Mouse (Mus musculus): ENCODE data around the gene Flnb. TPM values are rescaled to one million over a fixed set of nuclear protein-coding genes. Genes with fewer than 3 reads are reported as not detected.
A peak's percentile ranks its signal among the peaks of the same experiment; 100 is the strongest.

The Flnb gene
- total and polyA plus RNA-seq, 3 experiments = 29.5 to 74.0 (median 61.6) TPM

- DNase-seq (ENCODE audit: extremely low read depth) = no peak
- in situ Hi-C loops (cut with MboI; ENCODE audit: low pct_ligation_motif_present, low pct_unique_long_range_greater_than_20kb, low sequenced_read_pairs) = loop anchor here (5.0 to 10.0 kb wide), 4 partner anchors 39 to 372 kb away; partner anchors contain the start of genes Abhd6 and Flnb
- Histone ChIP-seq H3K27ac (ENCODE audit: insufficient read depth, low read depth) (no peak overlapping the region), H3K9me3 (replicated peaks; ENCODE audit: low read length) (no peaks in the 10 kb centered on the region), H3K36me3 (replicated peaks in 1 of 2; ENCODE audit: control insufficient read depth in 1 of 2, insufficient read depth in 1 of 2, low read length in 1 of 2) (peaks cover 10 to 31% of the 10 kb centered on the region in 2 experiments), H3K27me3 (replicated peaks) (no peaks in the 10 kb centered on the region), H3K79me2 (replicated peaks; ENCODE audit: control insufficient read depth, extremely low read depth, insufficient read depth, poor library complexity, severe bottlenecking) (no peaks in the 10 kb centered on the region), H3K4me3 (replicated peaks in 1 of 3; ENCODE audit: low read depth in 2 of 3, low read length in 2 of 3, poor library complexity in 1 of 3) (no peak overlapping the region), H3K4me1 (ENCODE audit: control insufficient read depth in 1 of 2, insufficient read depth in 2 of 2) (peaks cover 12 to 41% of the 10 kb centered on the region in 2 experiments), H3K9ac (ENCODE audit: insufficient read depth, low read depth) (no peak overlapping the region), H3K4me2 (ENCODE audit: insufficient read depth, low read depth, poor library complexity, severe bottlenecking) (no peak overlapping the region)
- dilution Hi-C loops (cut with MboI; ENCODE audit: extremely low pct_ligation_motif_present, extremely low pct_unique_long_range_greater_than_20kb, low sequenced_read_pairs) = no loop called here
- no peak for TF ChIP-seq JUN (IDR thresholded peaks at IDR 0.05; ENCODE audit: insufficient read depth, low read depth, low read length)
- no peak for TF ChIP-seq JUND (conservative IDR thresholded peaks at IDR 0.05; ENCODE audit: low read depth, low read length)
- TF ChIP-seq PAX5 (IDR thresholded peaks at IDR 0.05; ENCODE audit: low read length) = no peak
- TF ChIP-seq CTCF (conservative IDR thresholded peaks at IDR 0.05 in 1 of 2, IDR thresholded peaks at IDR 0.05 in 1 of 2; ENCODE audit: low read depth in 2 of 2, low read length in 2 of 2) = no peak
- no peak for TF ChIP-seq MYC (IDR thresholded peaks at IDR 0.05; ENCODE audit: low read depth, low read length)
- no peak for TF ChIP-seq RAD21 (IDR thresholded peaks at IDR 0.05; ENCODE audit: low read depth, low read length)
- no peak for TF ChIP-seq ZKSCAN1 (IDR thresholded peaks at IDR 0.05; ENCODE audit: borderline replicate concordance, low read depth, low read length)
- TF ChIP-seq TCF12 (IDR thresholded peaks at IDR 0.05; ENCODE audit: low read depth, low read length) = no peak
Observed at GRCm38 (mm10) chr14:7963160-7963559, 145.4 kb downstream of the Flnb start.

DNA sequence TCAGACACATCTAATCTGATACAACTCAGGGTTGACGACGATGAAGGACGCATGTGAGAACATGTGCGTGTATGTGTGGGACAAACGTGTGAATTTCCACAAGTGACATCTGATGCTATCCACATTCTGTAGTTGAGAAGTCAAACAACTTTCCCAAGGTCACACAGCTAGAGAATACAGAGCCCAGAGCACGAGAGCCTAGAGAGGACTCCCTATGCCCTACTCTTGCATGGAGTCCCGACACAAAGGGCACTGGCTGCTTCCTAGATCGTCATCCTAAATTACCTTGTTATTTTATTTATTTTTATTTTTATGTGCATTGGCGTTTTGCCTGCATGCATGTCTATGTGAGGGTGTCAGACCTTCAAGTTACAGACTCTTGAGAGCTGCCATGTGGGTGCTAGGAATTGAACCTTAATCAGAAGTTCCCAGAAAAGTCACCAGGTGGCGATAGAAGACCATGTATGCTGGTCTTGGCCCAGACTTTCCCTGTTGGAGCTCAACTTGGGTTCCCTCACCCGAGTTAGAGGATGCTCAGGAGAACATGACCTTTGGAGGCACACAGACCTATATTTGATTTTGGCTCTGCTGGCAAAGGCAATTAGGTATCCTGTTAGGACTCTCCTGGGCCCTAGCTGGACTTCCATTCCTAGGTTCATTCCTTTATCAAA lies 146.6 kb downstream of the Flnb start:
- peaks cover 10 to 39% of the 10 kb centered on the region in 2 experiments for H3K36me3 ChIP-seq (replicated peaks in 1 of 2; ENCODE audit: control insufficient read depth in 1 of 2, insufficient read depth in 1 of 2, low read length in 1 of 2)
- H3K79me2 ChIP-seq (replicated peaks; ENCODE audit: control insufficient read depth, extremely low read depth, insufficient read depth, poor library complexity, severe bottlenecking) = no peaks in the 10 kb centered on the region
- no peak overlapping the region for H3K27ac ChIP-seq (ENCODE audit: insufficient read depth, low read depth)
- DNase-seq (ENCODE audit: extremely low read depth) = peak; percentile 86
- no peak overlapping the region for H3K9ac ChIP-seq (ENCODE audit: insufficient read depth, low read depth)
- peaks cover 7 to 29% of the 10 kb centered on the region in 2 experiments for H3K4me1 ChIP-seq (ENCODE audit: control insufficient read depth in 1 of 2, insufficient read depth in 2 of 2)
- in situ Hi-C loops (cut with MboI; ENCODE audit: low pct_ligation_motif_present, low pct_unique_long_range_greater_than_20kb, low sequenced_read_pairs) = loop anchor here (5.0 to 10.0 kb wide), 4 partner anchors 38 to 370 kb away; partner anchors contain the start of genes Abhd6 and Flnb
- dilution Hi-C loops (cut with MboI; ENCODE audit: extremely low pct_ligation_motif_present, extremely low pct_unique_long_range_greater_than_20kb, low sequenced_read_pairs) = no loop called here
- H3K9me3 ChIP-seq (replicated peaks; ENCODE audit: low read length) = no peaks in the 10 kb centered on the region
- no peaks in the 10 kb centered on the region for H3K27me3 ChIP-seq (replicated peaks)
- H3K4me3 ChIP-seq (replicated peaks in 1 of 3; ENCODE audit: low read depth in 2 of 3, low read length in 2 of 3, poor library complexity in 1 of 3) = no peak overlapping the region
- TF ChIP-seq ELF1 (IDR thresholded peaks at IDR 0.05; ENCODE audit: low read depth, low read length) (no peak), SIN3A (IDR thresholded peaks at IDR 0.05; ENCODE audit: low read length) (0 out of 2 replicates have a peak, but pooled peaks have one; percentile 38), CHD1 (IDR thresholded peaks at IDR 0.05; ENCODE audit: low read depth, low read length) (no peak), SMC3 (IDR thresholded peaks at IDR 0.05; ENCODE audit: low read depth, low read length) (peak; percentile 99), ZC3H11A (IDR thresholded peaks at IDR 0.05; ENCODE audit: low read depth, low read length) (peak; percentile 97), RAD21 (IDR thresholded peaks at IDR 0.05; ENCODE audit: low read depth, low read length) (peak; percentile 100), PAX5 (IDR thresholded peaks at IDR 0.05; ENCODE audit: low read length) (no peak), HCFC1 (IDR thresholded peaks at IDR 0.05; ENCODE audit: low read depth, low read length) (no peak), IRF4 (IDR thresholded peaks at IDR 0.05; ENCODE audit: low read depth, low read length) (no peak), E2F4 (IDR thresholded peaks at IDR 0.05; ENCODE audit: insufficient replicate concordance, low read depth, low read length) (no peak), ETS1 (conservative IDR thresholded peaks at IDR 0.05; ENCODE audit: low read depth, low read length) (no peak), ZNF384 (IDR thresholded peaks at IDR 0.05; ENCODE audit: low read depth, low read length) (peak; percentile 16; the same call in 1 of the 2 replicates), USF2 (conservative IDR thresholded peaks at IDR 0.05; ENCODE audit: low read depth, low read length) (no peak), CHD2 (IDR thresholded peaks at IDR 0.05; ENCODE audit: low read length) (no peak), MAZ (IDR thresholded peaks at IDR 0.05; ENCODE audit: low read depth, low read length) (no peak), EP300 (IDR thresholded peaks at IDR 0.05; ENCODE audit: low read length) (no peak), UBTF (IDR thresholded peaks at IDR 0.05; ENCODE audit: low read depth, low read length) (no peak), MXI1 (IDR thresholded peaks at IDR 0.05; ENCODE audit: low read depth, low read length) (no peak), POLR2AphosphoS2 (IDR thresholded peaks at IDR 0.05; ENCODE audit: low read depth, low read length) (no peak), CTCF (conservative IDR thresholded peaks at IDR 0.05 in 1 of 2, IDR thresholded peaks at IDR 0.05 in 1 of 2; ENCODE audit: low read depth in 2 of 2, low read length in 2 of 2) (peak; percentile 74 to 98), KAT2A (IDR thresholded peaks at IDR 0.05; ENCODE audit: insufficient replicate concordance, low read length) (no peak), MAX (IDR thresholded peaks at IDR 0.05; ENCODE audit: low read length) (no peak), GABPA (IDR thresholded peaks at IDR 0.05; ENCODE audit: insufficient replicate concordance, low read depth, low read length) (no peak), MYC (IDR thresholded peaks at IDR 0.05; ENCODE audit: low read depth, low read length) (peak; percentile 81; the same call in 1 of the 2 replicates), TCF12 (IDR thresholded peaks at IDR 0.05; ENCODE audit: low read depth, low read length) (no peak), POLR2A (IDR thresholded peaks at IDR 0.05; ENCODE audit: low read depth, low read length) (no peak), JUND (conservative IDR thresholded peaks at IDR 0.05; ENCODE audit: low read depth, low read length) (no peak)
- H3K4me2 ChIP-seq (ENCODE audit: insufficient read depth, low read depth, poor library complexity, severe bottlenecking) = no peak overlapping the region
